Mouse (Mus musculus) hematopoietic stem cell, adult 5-6 weeks (primary cell): Measurements from ENCODE around the gene Prkcz. TPM values are rescaled to one million over a fixed set of nuclear protein-coding genes. Genes with fewer than 3 reads are reported as not detected.
"Not testable (repeated sequence)": the region's sequence is repeated elsewhere in the genome, so short reads cannot be mapped to it uniquely, and the experiment has no call there.

Source experiments
- ATAC-seq, 2 experiments: fragments of 125-278 bp in 1 of 2; replicated peaks in 1 of 2; 2 replicates each; pipeline ENCODE4 v1.8.0; 2016 to 2017; ENCODE audit warnings: inconsistent platforms in 2 of 2, mild to moderate bottlenecking in 2 of 2, moderate number of reproducible peaks in 2 of 2, low read depth in 1 of 2, moderate TSS enrichment in 1 of 2; ENCODE audit not compliant: low FRiP score in 2 of 2, poor library complexity in 2 of 2, severe bottlenecking in 2 of 2, insufficient read depth in 1 of 2, low TSS enrichment in 1 of 2
- total RNA-seq: library from RNA; stranded (forward); fragments of 172-1452, 232-1000 nt; gene quantifications from 2 replicates; pipeline ENCODE4 v1.2.3, GENCODE M21; 2017

Prkcz gene
- total RNA-seq, 1 experiment from 2014 or later: not detected

- not testable (repeated sequence) for ATAC-seq
These were observed 32.8 kb downstream of the Prkcz start for GRCm38 (mm10) chr4:155328385-155328784.

- no peak for ATAC-seq
These were observed 35.4 kb downstream of the Prkcz start for GRCm38 (mm10) chr4:155325773-155326172.

- no peak for ATAC-seq
These were observed 36.6 kb downstream of the Prkcz start for GRCm38 (mm10) chr4:155324511-155324910.

- ATAC-seq: no peak
These were observed 37.9 kb downstream of the Prkcz start for GRCm38 (mm10) chr4:155323081-155323795.

- peak; percentile 68 to 82; a peak in 3 of 4 replicates for ATAC-seq
These were observed 40.6 kb downstream of the Prkcz start for GRCm38 (mm10) chr4:155320281-155321244.

GRCm38 (mm10) chr4:155318266-155318665 lies 42.9 kb downstream of the Prkcz start:
- peak; percentile 8 to 64; a peak in 1 of 4 replicates for ATAC-seq

- ATAC-seq: no peak
These were observed 46.1 kb downstream of the Prkcz start for GRCm38 (mm10) chr4:155315031-155315430.

- no peak for ATAC-seq
These were observed 52.5 kb downstream of the Prkcz start for GRCm38 (mm10) chr4:155308679-155309078.

GRCm38 (mm10) chr4:155308068-155308467 lies 53.1 kb downstream of the Prkcz start:
- ATAC-seq: peak; percentile 68 to 72

GRCm38 (mm10) chr4:155307591-155307990 lies 53.6 kb downstream of the Prkcz start:
- no peak for ATAC-seq

GRCm38 (mm10) chr4:155306356-155307242 lies 54.6 kb downstream of the Prkcz start:
- ATAC-seq: no peak

GRCm38 (mm10) chr4:155305531-155306031 lies 55.6 kb downstream of the Prkcz start:
- ATAC-seq: no peak

GRCm38 (mm10) chr4:155304508-155305096 lies 56.6 kb downstream of the Prkcz start:
- ATAC-seq: no peak

- no peak for ATAC-seq
These were observed 59.2 kb downstream of the Prkcz start for GRCm38 (mm10) chr4:155301965-155302364.

GRCm38 (mm10) chr4:155301098-155301447 lies 60.1 kb downstream of the Prkcz start:
- ATAC-seq: no peak

GRCm38 (mm10) chr4:155300421-155301097 lies 60.6 kb downstream of the Prkcz start:
- no peak for ATAC-seq
